ENCODE assay signal across 8 mouse cellular contexts in genomic region chr1:85894748-85895360, GRCm38 (mm10). TPM values are rescaled to one million over a fixed set of nuclear protein-coding genes. Genes with fewer than 3 reads are reported as not detected.
A peak's percentile ranks its signal among the peaks of the same experiment; 100 is the strongest.
DNase-seq lines count a peak whose midpoint lies in the region; ATAC-seq and TF ChIP-seq lines count a peak whose summit lies in the region.

No protein-coding gene starts in this region.

- under 1% methylated on average over 30 of the region's 30 CpGs for WGBS in heart, embryonic 16.5 days
- WGBS in limb, embryonic 11.5 days, result under 1% methylated on average over 30 of the region's 30 CpGs
- WGBS in midbrain, embryonic 10.5 days, result under 1% methylated on average over 30 of the region's 30 CpGs
- under 1% methylated on average over 30 of the region's 30 CpGs for WGBS in thymus, adult 2 months

- H3K27me3 ChIP-seq in heart, embryonic 16.5 days (ENCODE audit: control insufficient read depth, insufficient read depth, low read length), result no peaks in the 10 kb centered on the region
- no peaks in the 10 kb centered on the region for H3K27me3 ChIP-seq in limb, embryonic 11.5 days (ENCODE audit: control insufficient read depth, insufficient read depth, low read length)
- H3K27me3 ChIP-seq in midbrain, embryonic 10.5 days (ENCODE audit: low read depth, poor library complexity, severe bottlenecking), result no peaks in the 10 kb centered on the region
- H3K27me3 ChIP-seq in thymus, adult 2 months (ENCODE audit: control insufficient read depth, insufficient read depth, low read length), result no peaks in the 10 kb centered on the region

- TF ChIP-seq POLR2A in cortical plate, adult 2 months (IDR thresholded peaks at IDR 0.05; ENCODE audit: extremely low read depth, insufficient read depth, low read length), result no peak
- TF ChIP-seq POLR2A in thymus, adult 2 months (IDR thresholded peaks at IDR 0.05; ENCODE audit: control insufficient read depth, extremely low read depth, insufficient read depth, low read length, poor library complexity), result no peak; the same call in 1 of the 2 replicates

- no peaks in the 10 kb centered on the region for H3K9me3 ChIP-seq in heart, embryonic 16.5 days (replicated peaks; ENCODE audit: control insufficient read depth, low read length)
- no peaks in the 10 kb centered on the region for H3K9me3 ChIP-seq in limb, embryonic 11.5 days (ENCODE audit: control insufficient read depth, low read length)
- no peaks in the 10 kb centered on the region for H3K9me3 ChIP-seq in midbrain, embryonic 10.5 days (replicated peaks)

- H3K4me3 ChIP-seq in cortical plate, adult 2 months (ENCODE audit: insufficient read depth, low read length), result peak overlapping the region; percentile 82
- peak overlapping the region; percentile 74 for H3K4me3 ChIP-seq in heart, embryonic 16.5 days (ENCODE audit: low read length)
- H3K4me3 ChIP-seq in limb, embryonic 11.5 days (ENCODE audit: low read depth, low read length), result peak overlapping the region; percentile 81
- peak overlapping the region; percentile 88 for H3K4me3 ChIP-seq in midbrain, embryonic 10.5 days
- peak overlapping the region; percentile 88 for H3K4me3 ChIP-seq in thymus, adult 2 months (ENCODE audit: control insufficient read depth, insufficient read depth, low read length)

- TF ChIP-seq CTCF in cortical plate, adult 2 months (IDR thresholded peaks at IDR 0.05; ENCODE audit: extremely low read depth, insufficient read depth, low read length), result no peak
- TF ChIP-seq CTCF in thymus, adult 2 months (IDR thresholded peaks at IDR 0.05; ENCODE audit: borderline replicate concordance, control insufficient read depth, extremely low read depth, insufficient read depth, low read length, poor library complexity), result no peak

- peak overlapping the region; percentile 93 for H3K4me2 ChIP-seq in heart, embryonic 16.5 days (ENCODE audit: low read depth, low read length)
- peak overlapping the region; percentile 61 for H3K4me2 ChIP-seq in limb, embryonic 11.5 days (ENCODE audit: low read depth, severe bottlenecking)

- ATAC-seq in heart, embryonic 16.5 days (replicated peaks; ENCODE audit: extremely low read depth, insufficient read depth, low FRiP score), result peak; percentile 16
- ATAC-seq in limb, embryonic 11.5 days (ENCODE audit: insufficient number of reproducible peaks, low FRiP score, low TSS enrichment, low read depth), result peak; percentile 70

- peak overlapping the region; percentile 79 for H3K9ac ChIP-seq in heart, embryonic 16.5 days (ENCODE audit: low read length)
- peak overlapping the region; percentile 88 for H3K9ac ChIP-seq in limb, embryonic 11.5 days (ENCODE audit: low read length)

- H3K36me3 ChIP-seq in heart, embryonic 16.5 days (ENCODE audit: control insufficient read depth, insufficient read depth), result no peaks in the 10 kb centered on the region
- H3K36me3 ChIP-seq in limb, embryonic 11.5 days (ENCODE audit: control insufficient read depth, insufficient read depth, low read length), result no peaks in the 10 kb centered on the region
- no peaks in the 10 kb centered on the region for H3K36me3 ChIP-seq in midbrain, embryonic 10.5 days
- no peaks in the 10 kb centered on the region for H3K36me3 ChIP-seq in thymus, adult 2 months (ENCODE audit: control insufficient read depth, insufficient read depth, low read length)

- H3K27ac ChIP-seq in cortical plate, adult 2 months (ENCODE audit: insufficient read depth, low read length), result peak overlapping the region; percentile 64; the same call in 1 of the 2 replicates
- H3K27ac ChIP-seq in heart, embryonic 16.5 days (ENCODE audit: low read length), result peak overlapping the region; percentile 83
- H3K27ac ChIP-seq in limb, embryonic 11.5 days (replicated peaks; ENCODE audit: low read depth, low read length), result peak overlapping the region; percentile 91
- peak overlapping the region; percentile 94 for H3K27ac ChIP-seq in midbrain, embryonic 10.5 days (replicated peaks)
- H3K27ac ChIP-seq in thymus, adult 2 months (ENCODE audit: control insufficient read depth, insufficient read depth, low read length), result peak overlapping the region; percentile 55; the same call in 1 of the 2 replicates

- intact Hi-C loops in heart, postnatal 25 days (cut with DNase I), result loop anchor here (2.0 to 5.0 kb wide), 2 partner anchors 37 to 42 kb away; no protein-coding TSS in a partner anchor

- peaks cover 13% of the 10 kb centered on the region for H3K4me1 ChIP-seq in cortical plate, adult 2 months (ENCODE audit: control insufficient read depth, insufficient read depth, low read length)
- H3K4me1 ChIP-seq in heart, embryonic 16.5 days (ENCODE audit: control insufficient read depth, insufficient read depth, low read length), result peaks cover 50% of the 10 kb centered on the region
- peaks cover 37% of the 10 kb centered on the region for H3K4me1 ChIP-seq in limb, embryonic 11.5 days (ENCODE audit: control insufficient read depth, insufficient read depth, low read length)
- peaks cover 55% of the 10 kb centered on the region for H3K4me1 ChIP-seq in midbrain, embryonic 10.5 days
- peaks cover 22% of the 10 kb centered on the region for H3K4me1 ChIP-seq in thymus, adult 2 months (replicated peaks; ENCODE audit: control insufficient read depth, insufficient read depth, low read length)

- DNase-seq in heart, adult 11 months, result peak; percentile 94
- no peak for DNase-seq in heart, postnatal 25 days (ENCODE audit: low spot score)
- peak; percentile 80 for DNase-seq in NIH3T3 (ENCODE audit: low read depth)
- DNase-seq in limb, embryonic 11.5 days (ENCODE audit: low spot score), result peak; percentile 92
- DNase-seq in midbrain, embryonic 10.5 days (ENCODE audit: low spot score), result peak; percentile 80
- peak; percentile 60 for DNase-seq in thymus, adult 2 months

RNA-seq across cellular contexts. Expression of gene Itm2c, which starts 0.8 kb away (rescaled TPM):
- 10 to 100 TPM; 62.4 to 66.2 TPM for total RNA-seq in heart, postnatal 25 days (2021)
- polyA plus RNA-seq in cortical plate, adult 2 months (2012; rRNA removed), result 835 and 861 TPM in 2 replicates
- polyA plus RNA-seq in heart, embryonic 16.5 days (2015; fragmentation: Nextera tagmentation; extraction: Ambion mirVana), result 188 TPM in 2 replicates
- 105 and 125 TPM in 2 replicates for polyA plus RNA-seq in limb, embryonic 11.5 days (2014; fragmentation: Nextera tagmentation; extraction: Ambion mirVana)
- polyA plus RNA-seq in midbrain, embryonic 10.5 days (2016; fragmentation: Nextera tagmentation; extraction: Ambion mirVana), result 121 and 137 TPM in 2 replicates
- polyA plus RNA-seq in thymus, adult 2 months (2012; rRNA removed), result 186 and 232 TPM in 2 replicates

RNA-seq across cellular contexts. Expression of gene 4933407L21Rik, which starts 33.4 kb away (rescaled TPM):
- total RNA-seq in heart, postnatal 25 days (2021), result not detected
- 6.6 and 7.8 TPM in 2 replicates for polyA plus RNA-seq in cortical plate, adult 2 months (2012; rRNA removed)
- 0.09 and 0.21 TPM in 2 replicates for polyA plus RNA-seq in heart, embryonic 16.5 days (2015; fragmentation: Nextera tagmentation; extraction: Ambion mirVana)
- 0.06 and 0.11 TPM in 2 replicates for polyA plus RNA-seq in limb, embryonic 11.5 days (2014; fragmentation: Nextera tagmentation; extraction: Ambion mirVana)
- 0.20 and 1.0 TPM in 2 replicates for polyA plus RNA-seq in midbrain, embryonic 10.5 days (2016; fragmentation: Nextera tagmentation; extraction: Ambion mirVana)
- polyA plus RNA-seq in thymus, adult 2 months (2012; rRNA removed), result 1.5 and 2.2 TPM in 2 replicates
